Comparison of ENCODE assay signal across 13 mouse cellular contexts in the genomic region with DNA sequence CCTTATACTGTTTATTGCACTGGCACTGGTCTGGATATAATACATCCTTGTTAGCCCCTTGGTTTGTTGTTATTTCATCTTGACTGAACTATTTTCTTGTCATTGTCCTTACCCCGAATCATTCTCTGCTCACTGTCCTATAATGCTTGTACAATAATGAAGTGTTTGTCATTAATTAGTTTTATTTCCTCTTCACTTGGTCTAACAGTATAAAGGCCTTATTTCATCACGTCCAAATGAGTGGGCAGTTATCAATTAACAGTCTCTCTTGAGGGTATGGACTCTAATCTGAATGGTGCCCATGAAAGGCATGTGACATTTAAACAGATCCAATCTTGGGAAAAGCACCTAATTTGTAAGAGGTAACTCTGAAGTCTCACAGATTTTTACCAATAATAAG.
DNase-seq lines count a peak whose midpoint lies in the region; ATAC-seq lines count a peak whose summit lies in the region.
"Had no signal": no experiment of that assay in that cellular context is flagged by ENCODE, and none has a peak within 500 bp of the region (broad histone marks: within the 10 kb centered on the region; RNA-seq: fewer than 3 reads in every experiment).

No protein-coding gene starts in this region.

- H3K9me3 ChIP-seq in forebrain, embryonic 13.5 days (replicated peaks), result no peaks in the 10 kb centered on the region
- H3K9me3 ChIP-seq in forebrain, embryonic 16.5 days (ENCODE audit: control insufficient read depth, low read length), result no peaks in the 10 kb centered on the region
- H3K9me3 ChIP-seq in midbrain, embryonic 11.5 days (ENCODE audit: control insufficient read depth, low read length), result no peaks in the 10 kb centered on the region
- no peaks in the 10 kb centered on the region for H3K9me3 ChIP-seq in midbrain, embryonic 16.5 days (replicated peaks; ENCODE audit: control insufficient read depth, low read length, poor library complexity, severe bottlenecking)
- no peaks in the 10 kb centered on the region for H3K9me3 ChIP-seq in neural tube, embryonic 11.5 days (ENCODE audit: control insufficient read depth, low read length)
- H3K9me3 ChIP-seq in neural tube, embryonic 15.5 days (replicated peaks), result no peaks in the 10 kb centered on the region
- H3K9me3 ChIP-seq: embryonic facial prominence, embryonic 13.5 days; heart, embryonic 13.5 days had no signal

- no peaks in the 10 kb centered on the region for H3K27me3 ChIP-seq in forebrain, embryonic 13.5 days
- H3K27me3 ChIP-seq in forebrain, embryonic 16.5 days (replicated peaks; ENCODE audit: control insufficient read depth, insufficient read depth, low read length), result no peaks in the 10 kb centered on the region
- no peaks in the 10 kb centered on the region for H3K27me3 ChIP-seq in midbrain, embryonic 11.5 days (ENCODE audit: control insufficient read depth, insufficient read depth, low read length)
- H3K27me3 ChIP-seq in midbrain, embryonic 16.5 days (ENCODE audit: control insufficient read depth, insufficient read depth, low read depth, low read length), result no peaks in the 10 kb centered on the region
- H3K27me3 ChIP-seq in neural tube, embryonic 11.5 days (ENCODE audit: control insufficient read depth, insufficient read depth, low read length), result no peaks in the 10 kb centered on the region
- no peaks in the 10 kb centered on the region for H3K27me3 ChIP-seq in neural tube, embryonic 15.5 days (replicated peaks)
- H3K27me3 ChIP-seq: CH12.LX; embryonic facial prominence, embryonic 13.5 days; heart, embryonic 13.5 days had no signal

- no peak overlapping the region for H3K4me3 ChIP-seq in forebrain, embryonic 13.5 days
- no peak overlapping the region for H3K4me3 ChIP-seq in forebrain, embryonic 16.5 days (replicated peaks; ENCODE audit: low read length)
- H3K4me3 ChIP-seq in midbrain, embryonic 11.5 days (ENCODE audit: low read depth, low read length), result no peak overlapping the region
- H3K4me3 ChIP-seq in midbrain, embryonic 16.5 days (ENCODE audit: low read depth, low read length), result no peak overlapping the region
- H3K4me3 ChIP-seq in neural tube, embryonic 11.5 days (ENCODE audit: low read depth, low read length), result no peak overlapping the region
- no peak overlapping the region for H3K4me3 ChIP-seq in neural tube, embryonic 15.5 days (replicated peaks)
- H3K4me3 ChIP-seq: embryonic facial prominence, embryonic 13.5 days; heart, embryonic 13.5 days had no signal

- no peak overlapping the region for H3K4me2 ChIP-seq in forebrain, embryonic 13.5 days
- H3K4me2 ChIP-seq in forebrain, embryonic 16.5 days (ENCODE audit: low read length), result no peak overlapping the region
- no peak overlapping the region for H3K4me2 ChIP-seq in midbrain, embryonic 11.5 days
- H3K4me2 ChIP-seq in midbrain, embryonic 16.5 days (ENCODE audit: low read length), result no peak overlapping the region
- H3K4me2 ChIP-seq in neural tube, embryonic 11.5 days (ENCODE audit: low read depth), result no peak overlapping the region
- no peak overlapping the region for H3K4me2 ChIP-seq in neural tube, embryonic 15.5 days
- H3K4me2 ChIP-seq: embryonic facial prominence, embryonic 13.5 days; heart, embryonic 13.5 days had no signal

- peak; percentile 60 for DNase-seq in midbrain, embryonic 11.5 days (ENCODE audit: low spot score, missing footprints)
- no peak for DNase-seq in neural tube, embryonic 11.5 days (ENCODE audit: low spot score)
- DNase-seq: adrenal gland, adult 2 months; gastrocnemius, postnatal 36 days; heart, adult 11 months; heart, postnatal 36 days had no signal

- WGBS in forebrain, embryonic 13.5 days, result 22% methylated on average over 2 of the region's 2 CpGs
- WGBS in forebrain, embryonic 16.5 days, result 21% methylated on average over 2 of the region's 2 CpGs
- WGBS in midbrain, embryonic 11.5 days, result 75% methylated on average over 2 of the region's 2 CpGs
- WGBS in midbrain, embryonic 16.5 days, result 64% methylated on average over 2 of the region's 2 CpGs
- WGBS in neural tube, embryonic 11.5 days, result 72% methylated on average over 2 of the region's 2 CpGs
- 36% methylated on average over 2 of the region's 2 CpGs for WGBS in neural tube, embryonic 15.5 days

- no peaks in the 10 kb centered on the region for H3K4me1 ChIP-seq in forebrain, embryonic 13.5 days
- no peaks in the 10 kb centered on the region for H3K4me1 ChIP-seq in forebrain, embryonic 16.5 days (replicated peaks; ENCODE audit: control insufficient read depth, insufficient read depth, low read length)
- H3K4me1 ChIP-seq in midbrain, embryonic 11.5 days (ENCODE audit: control insufficient read depth, insufficient read depth, low read length), result no peaks in the 10 kb centered on the region
- H3K4me1 ChIP-seq in midbrain, embryonic 16.5 days (ENCODE audit: control insufficient read depth, insufficient read depth, low read length), result no peaks in the 10 kb centered on the region
- no peaks in the 10 kb centered on the region for H3K4me1 ChIP-seq in neural tube, embryonic 11.5 days (ENCODE audit: control insufficient read depth, insufficient read depth, low read length)
- H3K4me1 ChIP-seq in neural tube, embryonic 15.5 days, result no peaks in the 10 kb centered on the region
- H3K4me1 ChIP-seq: embryonic facial prominence, embryonic 13.5 days; heart, embryonic 13.5 days had no signal

- peak; percentile 21; the same call in 1 of the 2 replicates for ATAC-seq in forebrain, embryonic 13.5 days
- no peak for ATAC-seq in forebrain, embryonic 16.5 days
- no peak for ATAC-seq in midbrain, embryonic 11.5 days (ENCODE audit: low FRiP score)
- ATAC-seq in midbrain, embryonic 16.5 days, result no peak
- ATAC-seq in neural tube, embryonic 11.5 days (ENCODE audit: insufficient read depth, low FRiP score, low TSS enrichment), result 0 out of 2 replicates have a peak, but pooled peaks have one; percentile 14
- no peak for ATAC-seq in neural tube, embryonic 15.5 days (ENCODE audit: low FRiP score)

- H3K36me3 ChIP-seq in forebrain, embryonic 13.5 days (ENCODE audit: poor library complexity, severe bottlenecking), result no peaks in the 10 kb centered on the region
- H3K36me3 ChIP-seq in forebrain, embryonic 16.5 days (ENCODE audit: control insufficient read depth, insufficient read depth), result no peaks in the 10 kb centered on the region
- H3K36me3 ChIP-seq in midbrain, embryonic 11.5 days (ENCODE audit: control insufficient read depth, insufficient read depth, low read length), result no peaks in the 10 kb centered on the region
- H3K36me3 ChIP-seq in midbrain, embryonic 16.5 days (ENCODE audit: control insufficient read depth, insufficient read depth, low read length), result no peaks in the 10 kb centered on the region
- H3K36me3 ChIP-seq in neural tube, embryonic 11.5 days (ENCODE audit: control insufficient read depth, insufficient read depth, low read length), result no peaks in the 10 kb centered on the region
- H3K36me3 ChIP-seq in neural tube, embryonic 15.5 days, result no peaks in the 10 kb centered on the region
- H3K36me3 ChIP-seq: embryonic facial prominence, embryonic 13.5 days; heart, embryonic 13.5 days had no signal

- no peak overlapping the region for H3K27ac ChIP-seq in forebrain, embryonic 13.5 days
- no peak overlapping the region for H3K27ac ChIP-seq in forebrain, embryonic 16.5 days (ENCODE audit: low read length)
- no peak overlapping the region for H3K27ac ChIP-seq in midbrain, embryonic 11.5 days (ENCODE audit: low read depth, low read length)
- H3K27ac ChIP-seq in midbrain, embryonic 16.5 days (ENCODE audit: low read length), result no peak overlapping the region
- no peak overlapping the region for H3K27ac ChIP-seq in neural tube, embryonic 11.5 days (ENCODE audit: low read depth, low read length)
- H3K27ac ChIP-seq in neural tube, embryonic 15.5 days (replicated peaks), result no peak overlapping the region
- H3K27ac ChIP-seq: embryonic facial prominence, embryonic 13.5 days; heart, embryonic 13.5 days had no signal

- no peak overlapping the region for H3K9ac ChIP-seq in forebrain, embryonic 13.5 days
- no peak overlapping the region for H3K9ac ChIP-seq in forebrain, embryonic 16.5 days (replicated peaks; ENCODE audit: low read depth, low read length)
- H3K9ac ChIP-seq in midbrain, embryonic 11.5 days (ENCODE audit: low read length), result no peak overlapping the region
- no peak overlapping the region for H3K9ac ChIP-seq in midbrain, embryonic 16.5 days (ENCODE audit: low read depth, low read length)
- no peak overlapping the region for H3K9ac ChIP-seq in neural tube, embryonic 11.5 days (ENCODE audit: low read length)
- H3K9ac ChIP-seq in neural tube, embryonic 15.5 days (replicated peaks), result no peak overlapping the region
- H3K9ac ChIP-seq: embryonic facial prominence, embryonic 13.5 days; heart, embryonic 13.5 days had no signal

Comparison
In these comparisons a context has a peak if more than half of its experiments do, and no peak if none do; other contexts are left out.
1. ATAC-seq: peak in forebrain, embryonic 13.5 days (single experiment) and neural tube, embryonic 11.5 days (single experiment); none in forebrain, embryonic 16.5 days (single experiment), midbrain, embryonic 11.5 days (single experiment), midbrain, embryonic 16.5 days (single experiment) and neural tube, embryonic 15.5 days (single experiment).